Mouse (Mus musculus): ENCODE results near the gene Ddx20. TPM values are rescaled to one million over a fixed set of nuclear protein-coding genes. Genes with fewer than 3 reads are reported as not detected.
"Not testable (repeated sequence)": the region's sequence is repeated elsewhere in the genome, so short reads cannot be mapped to it uniquely, and the experiment has no call there.

Ddx20 gene
- total RNA-seq, 2 experiments from 2014 or later = 11.1 to 11.3 TPM

GRCm38 (mm10) chr3:105707590-105707989 is 20.2 kb upstream of the Ddx20 start:
- intact Hi-C loops (cut with DNase I) = no loop called here
- DNase-seq (ENCODE audit: low spot score in 2 of 2) = no peak

- peak in 1 of 2 experiments; percentile 75 for DNase-seq (ENCODE audit: low spot score in 2 of 2)
- intact Hi-C loops (cut with DNase I) = no loop called here
Measured at GRCm38 (mm10) chr3:105706366-105707020, 19.1 kb upstream of the Ddx20 start.

GRCm38 (mm10) chr3:105705561-105705960 is 18.2 kb upstream of the Ddx20 start:
- DNase-seq (ENCODE audit: low spot score in 2 of 2) = no peak
- intact Hi-C loops (cut with DNase I) = loop anchor here (1.0 kb wide), 1 partner anchor 12 kb away; no protein-coding TSS in a partner anchor

GRCm38 (mm10) chr3:105705061-105705549 is 17.7 kb upstream of the Ddx20 start:
- intact Hi-C loops (cut with DNase I) = loop anchor here (1.0 kb wide), 1 partner anchor 12 kb away; no protein-coding TSS in a partner anchor
- DNase-seq (ENCODE audit: low spot score in 2 of 2) = peak; percentile 86 to 92

GRCm38 (mm10) chr3:105704031-105705008 is 16.9 kb upstream of the Ddx20 start, which contains the start of gene Inka2:
Gene Inka2, plus strand, starts transcription at chr3:105704599.
- intact Hi-C loops (cut with DNase I) = loop anchor here (1.0 kb wide), 1 partner anchor 11 kb away; no protein-coding TSS in a partner anchor
- DNase-seq (ENCODE audit: low spot score in 2 of 2) = peak; percentile 85 to 88

- intact Hi-C loops (cut with DNase I) = no loop called here
- no peak for DNase-seq (ENCODE audit: low spot score in 2 of 2)
Measured at GRCm38 (mm10) chr3:105703571-105703970, 16.2 kb upstream of the Ddx20 start.

GRCm38 (mm10) chr3:105701399-105701798 is 14.0 kb upstream of the Ddx20 start:
- DNase-seq (ENCODE audit: low spot score in 2 of 2) = no peak
- intact Hi-C loops (cut with DNase I) = no loop called here

- intact Hi-C loops (cut with DNase I); DNase-seq (ENCODE audit: low spot score in 2 of 2): not testable (repeated sequence)
Measured at GRCm38 (mm10) chr3:105700786-105701185, 13.4 kb upstream of the Ddx20 start.

- intact Hi-C loops (cut with DNase I) = no loop called here
- DNase-seq (ENCODE audit: low spot score in 2 of 2) = no peak
Measured at GRCm38 (mm10) chr3:105699241-105699933, 12.0 kb upstream of the Ddx20 start.

- intact Hi-C loops (cut with DNase I) = no loop called here
- no peak for DNase-seq (ENCODE audit: low spot score in 2 of 2)
Measured at GRCm38 (mm10) chr3:105698311-105698710, 10.9 kb upstream of the Ddx20 start.

GRCm38 (mm10) chr3:105697148-105697441 is 9.7 kb upstream of the Ddx20 start:
- peak in 1 of 2 experiments; percentile 9 for DNase-seq (ENCODE audit: low spot score in 2 of 2)
- intact Hi-C loops (cut with DNase I) = no loop called here

GRCm38 (mm10) chr3:105696387-105697147 is 9.2 kb upstream of the Ddx20 start:
- DNase-seq (ENCODE audit: low spot score in 2 of 2) = no peak
- intact Hi-C loops (cut with DNase I) = no loop called here

- DNase-seq (ENCODE audit: low spot score in 2 of 2) = peak; percentile 36 to 53
Measured at GRCm38 (mm10) chr3:105695476-105696386, 8.4 kb upstream of the Ddx20 start.

GRCm38 (mm10) chr3:105693327-105694080 is 6.1 kb upstream of the Ddx20 start:
- DNase-seq (ENCODE audit: low spot score in 2 of 2) = peak; percentile 86 to 90
- intact Hi-C loops (cut with DNase I) = loop anchor here (1.0 kb wide), 1 partner anchor 12 kb away; no protein-coding TSS in a partner anchor

More at GRCm38 (mm10) chr3:105695476-105696386, 8.4 kb upstream of the Ddx20 start:
- intact Hi-C loops (cut with DNase I) = no loop called here

GRCm38 (mm10) chr3:105688536-105688935 is 1.2 kb upstream of the Ddx20 start:
- intact Hi-C loops (cut with DNase I) = no loop called here
- no peak for DNase-seq (ENCODE audit: low spot score in 2 of 2)

- intact Hi-C loops (cut with DNase I) = loop anchor here (1.0 kb wide), 2 partner anchors 40 to 214 kb away; no protein-coding TSS in a partner anchor
- DNase-seq (ENCODE audit: low spot score in 2 of 2) = no peak
Measured at GRCm38 (mm10) chr3:105686394-105687323, 715 bp downstream of the Ddx20 start.
